Mouse (Mus musculus) thymus, adult 18-20 months (tissue): ENCODE measurements around the gene Tead2.
"Not testable (repeated sequence)": the region's sequence is repeated elsewhere in the genome, so short reads cannot be mapped to it uniquely, and the experiment has no call there.

Experiments
- DNase-seq, 2 experiments: peaks; one replicate each; pipeline ENCODE4 v3.0.0; 2022; ENCODE audit warnings: mixed read lengths in 2 of 2

The Tead2 gene

DNA sequence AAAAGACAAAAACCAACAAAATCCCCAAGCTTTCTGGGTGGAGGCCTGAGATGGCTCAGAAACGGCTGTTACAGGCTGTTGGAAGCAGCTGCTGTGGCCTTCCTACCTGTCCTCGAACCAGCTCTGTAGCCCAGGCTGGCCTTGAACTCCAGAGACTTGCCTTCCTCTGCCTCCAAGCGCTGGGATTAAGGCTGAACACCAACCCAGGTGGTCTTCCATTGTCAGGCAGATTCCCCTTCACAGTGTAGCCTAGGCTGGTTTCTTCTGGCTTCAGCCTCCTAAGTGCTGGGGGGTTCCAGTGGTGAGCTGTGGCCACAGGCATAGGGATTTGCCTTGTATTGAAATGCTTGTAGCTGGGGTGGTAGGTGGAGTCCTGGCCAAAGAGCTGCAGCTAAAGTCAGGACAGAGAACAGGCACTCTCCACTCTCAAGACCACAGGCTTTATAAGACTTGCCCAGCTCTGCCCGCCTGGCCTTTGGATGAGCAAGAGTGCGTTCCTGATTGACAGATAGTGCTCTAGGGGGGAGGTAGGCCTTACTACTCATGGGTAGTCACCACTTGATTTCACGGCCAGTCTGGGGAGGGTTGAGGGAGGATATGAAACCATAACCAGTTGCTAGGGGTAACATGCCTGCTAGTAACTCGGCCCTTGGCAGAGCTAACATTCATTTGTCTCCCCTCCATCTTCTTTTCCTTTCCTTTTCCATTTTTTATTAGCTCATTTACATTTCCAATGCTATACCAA lies 14.1 kb downstream of the Tead2 start:
- no peak for DNase-seq

DNA sequence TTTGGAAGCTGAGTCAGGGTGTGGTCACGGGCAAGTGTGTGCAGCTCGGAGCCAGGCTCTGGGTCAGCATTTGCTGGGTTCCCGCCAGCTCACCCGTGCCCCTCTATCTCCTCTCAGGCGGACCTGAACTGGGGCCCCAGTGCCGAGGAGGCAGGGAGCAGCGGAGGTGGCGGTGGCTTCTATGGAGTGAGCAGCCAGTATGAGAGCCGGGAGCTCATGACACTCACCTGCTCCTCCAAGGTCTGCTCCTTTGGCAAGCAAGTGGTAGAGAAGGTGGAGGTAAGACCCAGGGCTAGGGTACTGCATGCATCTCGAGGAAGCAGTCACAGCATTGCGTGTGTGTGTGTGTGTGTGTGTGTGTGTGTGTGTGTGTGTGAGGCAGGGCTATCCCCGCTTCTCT lies 15.6 kb downstream of the Tead2 start:
- no peak for DNase-seq

- DNase-seq, result no peak
Measured at GRCm38 (mm10) chr7:45231941-45232340, 16.4 kb downstream of the Tead2 start.

DNA sequence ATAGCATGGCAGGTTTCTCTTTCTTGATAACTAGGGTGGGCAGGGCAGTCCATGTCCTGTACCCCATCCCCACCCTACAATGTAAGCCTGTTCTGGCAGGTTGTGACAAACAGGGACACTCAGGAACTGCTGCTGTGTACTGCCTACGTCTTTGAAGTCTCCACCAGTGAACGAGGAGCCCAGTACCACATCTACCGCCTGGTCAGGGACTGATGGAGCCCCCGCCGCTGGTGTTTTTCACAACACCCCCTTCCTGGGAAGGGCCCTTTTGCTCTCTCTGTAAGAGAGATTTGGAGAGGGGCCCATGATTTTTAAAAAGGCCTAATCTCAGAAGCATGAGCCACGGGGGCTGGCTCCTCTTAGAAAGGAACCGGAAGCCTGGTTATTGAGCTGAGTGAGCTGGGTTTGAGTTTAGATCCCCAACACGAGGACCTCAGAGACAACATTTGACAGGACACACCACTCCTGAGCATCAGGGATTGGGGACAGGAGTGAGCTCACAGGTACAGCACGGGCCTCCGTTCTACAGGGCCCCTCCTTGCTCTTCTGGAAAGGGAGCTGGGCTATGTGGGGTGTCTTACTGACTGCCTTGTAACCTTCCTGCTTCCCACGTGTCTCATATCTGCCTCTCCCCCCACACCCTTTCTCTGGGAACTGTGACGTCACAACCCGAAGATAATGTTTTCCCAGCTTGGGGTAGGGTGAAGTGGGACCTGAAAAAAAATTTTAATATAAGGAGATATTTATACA lies 17.3 kb downstream of the Tead2 start:
- DNase-seq, result no peak

DNA sequence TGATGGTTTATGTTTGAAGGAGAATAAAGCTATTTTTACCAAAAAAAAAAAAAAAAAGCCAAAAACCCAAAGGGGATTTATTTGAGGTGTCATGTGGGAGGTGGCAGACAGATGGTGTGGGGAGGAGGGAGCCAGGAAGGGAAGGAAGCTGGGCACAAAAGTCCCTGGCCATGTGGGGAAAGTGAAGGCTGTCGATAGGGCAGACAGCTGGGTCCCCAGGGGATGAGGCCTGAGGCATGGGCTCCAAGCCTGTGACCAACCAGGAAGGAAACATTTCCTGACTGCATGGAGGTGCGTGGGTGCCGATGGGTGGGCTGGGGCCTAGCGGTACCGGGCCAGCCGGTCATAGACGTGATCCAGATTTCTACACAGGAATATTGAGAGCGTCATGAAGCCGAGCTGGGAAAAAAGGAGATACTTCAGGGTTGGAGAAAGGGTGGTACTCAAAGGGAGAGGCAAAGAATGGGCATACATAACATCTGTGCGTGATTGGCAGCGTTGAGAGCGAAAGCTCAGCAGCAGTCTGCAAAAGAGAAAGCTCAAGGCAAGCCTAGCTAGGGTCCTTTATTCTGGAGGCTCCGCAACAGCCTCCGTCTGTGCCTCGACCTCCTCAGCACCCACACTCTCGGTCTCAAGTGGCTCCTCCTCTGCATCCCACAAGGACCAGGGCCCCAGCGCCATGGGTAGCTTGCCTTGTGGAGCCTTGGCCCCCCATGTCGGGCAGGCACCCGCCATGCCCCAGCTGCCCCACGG lies 18.2 kb downstream of the Tead2 start:
- DNase-seq, result no peak

DNA sequence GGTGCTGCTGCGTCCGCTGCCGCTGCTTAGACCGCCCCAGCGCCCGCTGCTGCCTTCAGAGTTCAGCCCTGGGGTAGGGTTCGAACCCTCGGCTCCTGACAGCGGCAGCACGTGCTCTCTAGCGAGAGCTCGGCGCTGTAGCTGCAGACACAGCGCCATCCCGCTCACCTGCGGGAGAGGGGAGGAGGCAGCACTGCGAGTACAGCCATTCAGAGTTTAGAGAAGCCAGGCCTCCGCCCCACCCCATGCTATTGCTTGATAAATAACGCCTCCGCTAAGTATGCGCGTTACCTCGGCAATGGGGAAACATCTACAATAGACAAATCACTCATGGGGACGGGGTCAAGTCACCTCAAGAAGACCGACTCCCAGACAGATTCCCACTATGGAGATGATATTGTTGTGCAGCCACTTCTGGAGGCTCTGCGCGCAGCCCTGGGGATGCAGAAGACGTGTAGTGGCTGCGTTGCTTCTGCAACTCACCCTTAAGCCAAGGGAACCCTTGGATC lies 18.8 kb downstream of the Tead2 start:
- DNase-seq, result no peak

DNA sequence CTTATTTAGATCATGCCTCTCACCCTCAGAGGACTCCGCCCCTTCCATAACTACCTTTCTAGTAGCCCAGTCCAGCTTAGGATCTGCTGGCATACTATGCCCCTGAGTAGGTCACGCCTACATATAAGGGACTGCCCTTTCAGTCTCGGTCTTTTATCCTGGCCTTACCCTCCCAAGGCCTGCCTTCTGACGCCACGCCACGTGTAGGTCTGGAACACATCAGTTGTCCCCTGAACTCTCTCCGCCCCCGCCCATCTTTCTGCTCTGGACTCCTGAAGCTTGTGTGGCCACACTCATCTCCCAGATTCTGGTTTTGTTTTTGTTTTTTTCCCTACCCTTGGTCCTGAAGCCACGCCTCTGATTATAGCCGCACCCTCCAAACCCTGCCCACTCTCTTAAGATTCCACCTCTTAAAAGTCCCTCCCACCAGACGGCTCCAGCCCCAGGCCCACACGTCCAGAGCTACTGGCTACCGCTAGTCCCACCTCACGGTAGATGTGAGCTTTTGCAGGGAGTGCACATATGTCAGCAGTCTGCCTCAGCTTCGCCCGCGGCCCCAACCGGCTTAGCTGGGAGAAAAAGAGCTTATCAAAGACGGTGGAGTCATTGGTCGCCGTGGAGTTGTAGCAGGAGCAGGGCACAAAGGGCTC lies 19.5 kb downstream of the Tead2 start:
- no peak for DNase-seq

- no peak for DNase-seq
Measured at GRCm38 (mm10) chr7:45235656-45236180, 20.2 kb downstream of the Tead2 start.

- DNase-seq, result no peak
Measured at GRCm38 (mm10) chr7:45237747-45238699, 22.5 kb downstream of the Tead2 start.

- DNase-seq, result peak; percentile 64 to 74
Measured at GRCm38 (mm10) chr7:45238723-45239496, 23.4 kb downstream of the Tead2 start, which contains the start of gene Cd37. Cd37 (minus strand) TSS chr7:45239115.

DNA sequence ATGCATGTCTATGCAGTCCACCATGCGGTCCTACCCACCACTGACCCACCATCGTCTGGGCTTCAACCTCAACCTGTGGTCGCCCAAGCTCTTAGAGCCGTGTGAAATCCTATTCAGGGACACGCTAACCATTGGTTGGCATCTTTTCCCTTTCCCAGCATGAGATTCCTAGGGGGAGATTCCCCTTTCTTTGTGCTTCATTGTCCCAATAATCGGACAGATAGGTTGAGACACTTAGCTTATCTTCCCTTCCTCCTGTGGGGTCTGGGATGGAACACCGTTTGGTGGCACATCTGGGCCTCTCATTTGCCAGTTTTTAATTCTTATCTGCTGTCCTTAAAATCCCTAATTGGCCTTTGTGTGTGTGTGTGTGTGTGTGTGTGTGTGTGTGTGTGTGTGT lies 24.6 kb downstream of the Tead2 start:
- no peak for DNase-seq

GRCm38 (mm10) chr7:45240633-45241388 lies 25.3 kb downstream of the Tead2 start, which contains the start of gene Slc6a16:
Slc6a16 (plus strand) TSS chr7:45241085.
- DNase-seq, result no peak

DNA sequence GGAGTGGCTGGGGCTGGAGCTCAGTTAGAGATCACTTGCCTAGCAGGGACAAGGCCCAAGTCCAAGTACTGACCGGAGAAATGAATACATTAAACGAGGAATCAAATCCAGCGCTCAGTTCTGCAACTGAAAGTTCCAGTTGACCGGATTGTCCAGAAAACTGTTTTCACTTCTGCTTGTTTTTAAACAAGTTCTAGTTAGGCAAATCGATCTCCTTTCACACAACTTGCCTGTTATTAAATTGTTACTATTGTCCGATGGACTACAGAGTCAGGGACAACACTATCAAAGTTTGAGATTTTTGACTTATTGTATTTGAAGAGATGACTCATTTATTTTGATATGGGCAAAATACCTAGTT lies 25.8 kb downstream of the Tead2 start:
- no peak for DNase-seq

DNA sequence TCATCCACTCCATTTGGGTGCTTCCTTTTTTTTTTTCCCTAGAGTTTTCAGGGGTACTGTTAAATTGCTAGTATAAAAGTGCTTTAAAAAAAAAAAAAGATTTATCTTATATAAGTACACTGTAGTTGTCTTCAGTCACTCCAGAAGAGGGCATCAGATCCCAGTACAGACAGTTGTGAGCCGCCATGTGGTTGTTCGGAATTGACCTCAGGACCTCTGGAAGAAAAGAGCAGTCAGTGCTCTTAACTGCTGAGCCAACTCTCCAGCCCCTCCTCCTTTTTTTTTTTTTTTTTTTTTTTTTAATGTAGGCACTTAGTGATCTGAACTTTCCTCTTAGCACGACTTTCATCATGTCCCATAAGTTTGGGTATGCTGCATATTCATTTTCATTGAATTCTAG lies 32.1 kb downstream of the Tead2 start:
- no peak for DNase-seq

GRCm38 (mm10) chr7:45253806-45254205 lies 38.3 kb downstream of the Tead2 start:
- DNase-seq, result no peak

- DNase-seq, result not testable (repeated sequence)
Measured at GRCm38 (mm10) chr7:45255822-45256221, 40.3 kb downstream of the Tead2 start.

DNA sequence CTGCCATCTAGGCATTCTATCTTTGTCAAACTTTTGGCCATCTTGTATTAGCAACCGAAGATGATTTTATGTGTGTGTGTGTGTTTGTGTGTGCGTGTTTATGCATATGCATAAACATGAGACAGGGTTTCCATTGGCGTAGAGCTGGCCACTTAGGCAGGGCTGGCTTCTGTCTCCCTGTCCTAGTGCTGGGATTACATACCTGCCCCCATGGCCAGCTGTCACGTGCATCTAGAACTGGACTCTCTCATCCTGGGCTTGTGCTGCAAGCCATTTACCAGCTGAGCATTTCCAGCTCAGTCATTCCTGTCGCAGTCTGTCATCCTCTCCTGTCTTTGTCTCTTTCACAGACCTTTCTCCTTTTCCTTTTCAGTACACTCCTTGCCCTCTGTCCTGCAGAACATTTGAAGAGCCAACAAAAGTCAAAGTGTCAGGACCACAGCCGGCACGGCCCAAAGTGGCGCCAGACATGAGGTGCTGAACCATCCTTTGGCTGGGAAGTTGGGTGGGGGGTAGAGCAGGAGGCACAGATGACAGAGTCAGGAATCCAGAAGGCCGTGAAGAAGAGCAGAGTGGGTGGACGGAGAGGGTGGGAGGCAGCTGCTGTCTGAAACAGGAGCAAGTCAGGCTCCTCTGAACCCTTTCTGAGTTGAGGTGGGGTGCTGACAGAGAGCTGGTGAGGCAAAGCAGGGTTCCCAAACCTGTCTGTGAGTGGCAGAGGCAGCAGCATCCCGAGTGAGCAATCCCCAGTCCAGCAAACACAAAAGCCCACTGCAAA lies 41.7 kb downstream of the Tead2 start:
- DNase-seq, result no peak

DNA sequence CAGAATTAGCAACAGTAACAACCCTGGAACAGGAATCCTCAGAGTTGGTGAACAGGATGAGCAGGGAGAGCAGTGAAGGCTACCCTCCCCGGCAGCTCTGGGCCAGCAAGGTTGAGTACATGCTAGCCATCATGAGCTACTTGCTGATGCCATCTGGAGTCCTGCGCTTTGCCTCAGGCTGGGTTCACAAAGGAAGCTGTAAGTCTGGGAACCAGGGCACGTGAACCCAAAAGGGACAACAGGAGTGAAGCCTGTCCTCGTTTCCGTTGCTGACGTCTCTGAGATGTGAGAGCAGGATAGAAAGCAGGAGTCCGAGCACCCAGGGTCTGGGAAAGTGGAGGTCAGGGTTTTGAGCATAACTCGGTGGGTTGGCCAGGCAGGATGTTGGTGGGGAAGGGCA lies 43.7 kb downstream of the Tead2 start:
- no peak for DNase-seq

- no peak for DNase-seq
Measured at GRCm38 (mm10) chr7:45262266-45262665, 46.7 kb downstream of the Tead2 start.
